Mouse (Mus musculus) left cerebral cortex, adult 2 months (tissue): ENCODE data around the gene Calr. TPM values are rescaled to one million over a fixed set of nuclear protein-coding genes. Genes with fewer than 3 reads are reported as not detected.

Experiments
- DNase-seq, 2 experiments: peaks; one replicate each; pipeline ENCODE4 v3.0.0; 2021 to 2022; ENCODE audit warnings: low spot score in 2 of 2, mixed read lengths in 1 of 2; ENCODE audit errors: extremely low spot score in 1 of 2
- H3K27ac ChIP-seq: fragments of 200-600 bp; 2 replicates; pipeline ENCODE4 v1.8.1; 2022
- H3K4me3 ChIP-seq: fragments of 200-600 bp; 2 replicates; pipeline ENCODE4 v1.8.1; 2022
- CTCF ChIP-seq: fragments of 200-600 bp; IDR thresholded peaks from 2 replicates; pipeline ENCODE4 v1.8.1; 2022; ENCODE audit warnings: antibody characterized with exemption, mild to moderate bottlenecking, moderate library complexity
- intact Hi-C: fragments of 180-260 bp; cut with DNase I; formaldehyde crosslinking; loops from one replicate; pipeline ENCODE4 v1.15.1; 2025
- total RNA-seq, 2 experiments: library from RNA; stranded (reverse); gene quantifications; 2 replicates each; pipeline ENCODE4 v1.2.3; 2021

The Calr gene
- total RNA-seq, 2 experiments from 2014 or later, result 459 to 496 TPM

- TF ChIP-seq CTCF, result no peak
- intact Hi-C loops, result loop anchor here (2.0 kb wide), 1 partner anchor 73 kb away; no protein-coding TSS in a partner anchor
- DNase-seq, result no peak
- Histone ChIP-seq H3K4me3 (peak overlapping the region; percentile 37), H3K27ac (peak overlapping the region; percentile 42)
These were observed 35.4 kb downstream of the Calr start for GRCm38 (mm10) chr8:84811303-84811702.

GRCm38 (mm10) chr8:84810896-84811295 is 35.8 kb downstream of the Calr start:
- intact Hi-C loops, result loop anchor here (2.0 kb wide), 1 partner anchor 72 kb away; no protein-coding TSS in a partner anchor
- peak; percentile 95 to 99 for DNase-seq
- H3K27ac ChIP-seq, result peak overlapping the region; percentile 42
- peak; percentile 82 for TF ChIP-seq CTCF
- peak overlapping the region; percentile 37 for H3K4me3 ChIP-seq

DNA sequence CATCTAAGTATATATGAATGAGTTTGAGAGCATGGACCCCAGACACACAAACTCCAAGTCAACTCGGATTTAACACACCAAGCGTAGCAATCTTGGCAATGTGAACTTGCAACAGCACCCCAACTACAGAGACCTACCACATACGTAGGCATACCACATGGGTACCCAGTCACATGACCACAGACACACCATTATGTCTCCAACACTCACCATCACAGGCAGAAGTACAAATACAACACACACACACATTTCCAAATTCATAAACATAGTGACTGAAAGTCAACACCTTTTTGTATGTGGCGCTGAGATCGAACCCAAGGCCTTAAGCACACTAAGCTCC is 36.8 kb downstream of the Calr start:
- H3K27ac ChIP-seq, result no peak overlapping the region
- intact Hi-C loops, result loop anchor here (2.0 kb wide), 1 partner anchor 71 kb away; no protein-coding TSS in a partner anchor
- DNase-seq, result no peak
- no peak for TF ChIP-seq CTCF
- H3K4me3 ChIP-seq, result no peak overlapping the region

DNA sequence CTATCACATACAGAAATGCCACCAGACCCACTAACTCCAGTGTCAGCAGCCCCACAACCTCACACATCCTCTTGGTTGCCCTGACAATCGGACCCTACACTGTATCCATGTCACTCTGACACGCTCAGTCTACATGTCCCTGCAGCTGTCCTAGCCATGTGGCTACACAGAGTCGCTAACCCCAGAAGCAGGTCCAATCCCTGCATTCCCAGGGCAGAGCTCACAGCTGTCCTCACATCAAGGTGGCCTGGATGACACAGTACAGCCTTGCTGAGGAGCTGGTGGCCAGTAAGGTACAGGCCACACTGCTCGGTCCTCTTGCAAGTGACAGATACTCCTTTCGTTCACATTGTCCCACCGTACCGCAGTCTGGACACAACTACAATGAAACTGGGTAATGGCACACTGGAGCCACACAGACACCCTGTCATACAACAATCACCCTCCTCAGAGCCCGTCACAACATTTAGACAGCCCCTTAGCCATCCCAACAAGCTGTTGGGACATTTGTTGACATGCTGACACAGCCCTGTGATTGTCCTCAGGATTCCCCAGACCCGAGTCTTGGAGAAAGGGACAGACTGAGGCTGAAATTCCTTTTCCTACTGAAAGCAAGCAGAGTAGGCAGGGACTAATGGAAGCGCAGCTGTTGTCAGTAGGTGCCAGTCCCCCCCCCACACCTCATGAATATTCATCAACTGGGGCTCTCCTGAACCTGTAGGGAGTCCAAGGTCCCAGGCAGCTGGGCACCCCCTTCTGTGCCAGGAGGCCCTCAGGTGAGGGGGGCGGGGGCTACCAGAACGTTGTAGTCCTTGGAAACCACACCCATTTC is 37.4 kb downstream of the Calr start:
- DNase-seq, result no peak
- Histone ChIP-seq H3K27ac (no peak overlapping the region), H3K4me3 (no peak overlapping the region)
- TF ChIP-seq CTCF, result no peak
- intact Hi-C loops, result no loop called here

- no peak for DNase-seq
- intact Hi-C loops, result no loop called here
These were observed 40.7 kb downstream of the Calr start for GRCm38 (mm10) chr8:84806031-84806430.

DNA sequence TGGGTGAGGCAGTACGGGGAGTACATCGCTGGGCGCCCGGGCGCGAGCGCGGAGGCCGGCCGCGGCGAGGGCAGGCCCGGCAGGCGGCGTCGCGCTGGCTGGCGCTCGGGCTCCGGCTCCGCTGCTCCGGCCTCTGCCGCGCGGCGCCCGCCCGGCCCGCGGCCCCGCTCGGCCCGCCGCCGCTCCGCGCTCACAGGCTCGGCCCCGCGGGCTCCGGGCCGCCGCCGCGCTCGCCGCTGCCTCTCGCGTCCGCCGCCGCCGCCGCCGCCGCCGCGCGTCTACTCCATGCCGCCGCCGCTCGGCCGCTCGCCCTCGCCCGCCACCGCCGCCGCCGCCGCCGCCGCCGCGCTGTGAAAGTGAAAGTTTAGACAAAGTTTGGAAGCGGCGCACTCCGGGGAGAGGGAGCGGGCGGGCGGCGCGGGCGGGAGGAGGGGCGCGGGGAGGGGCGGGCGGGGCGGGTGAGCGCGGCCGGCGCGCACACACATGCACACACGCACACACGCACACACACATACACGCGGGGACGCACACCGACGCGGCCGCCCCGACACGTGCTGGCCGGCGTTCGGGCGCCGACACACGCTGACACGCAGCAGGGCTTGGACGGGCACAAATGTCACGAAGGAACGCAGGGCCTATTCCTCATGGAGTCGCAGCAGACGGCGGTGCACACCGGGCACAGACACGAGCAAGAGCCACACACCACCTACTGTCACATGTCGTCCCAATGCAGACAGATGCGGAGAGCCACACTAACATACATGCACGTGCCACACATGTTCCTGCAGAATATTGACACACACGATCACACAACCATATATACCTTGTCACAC is 46.5 kb downstream of the Calr start, which contains the start of gene Nfix:
Gene Nfix (minus strand): TSS at position 346 of the 833 bp plus-strand sequence.
- Histone ChIP-seq H3K27ac (peak within 1 kb of the TSS; percentile 92), H3K4me3 (peak within 1 kb of the TSS; percentile 73)
- intact Hi-C loops, result loop anchor here (2.0 to 5.0 kb wide), 2 partner anchors 27 to 63 kb away; no protein-coding TSS in a partner anchor
- TF ChIP-seq CTCF, result no peak
- DNase-seq, result no peak

More at GRCm38 (mm10) chr8:84806031-84806430, 40.7 kb downstream of the Calr start:
- Histone ChIP-seq H3K4me3 (no peak overlapping the region), H3K27ac (no peak overlapping the region)
- TF ChIP-seq CTCF, result no peak; the same call in 1 of the 2 replicates

DNA sequence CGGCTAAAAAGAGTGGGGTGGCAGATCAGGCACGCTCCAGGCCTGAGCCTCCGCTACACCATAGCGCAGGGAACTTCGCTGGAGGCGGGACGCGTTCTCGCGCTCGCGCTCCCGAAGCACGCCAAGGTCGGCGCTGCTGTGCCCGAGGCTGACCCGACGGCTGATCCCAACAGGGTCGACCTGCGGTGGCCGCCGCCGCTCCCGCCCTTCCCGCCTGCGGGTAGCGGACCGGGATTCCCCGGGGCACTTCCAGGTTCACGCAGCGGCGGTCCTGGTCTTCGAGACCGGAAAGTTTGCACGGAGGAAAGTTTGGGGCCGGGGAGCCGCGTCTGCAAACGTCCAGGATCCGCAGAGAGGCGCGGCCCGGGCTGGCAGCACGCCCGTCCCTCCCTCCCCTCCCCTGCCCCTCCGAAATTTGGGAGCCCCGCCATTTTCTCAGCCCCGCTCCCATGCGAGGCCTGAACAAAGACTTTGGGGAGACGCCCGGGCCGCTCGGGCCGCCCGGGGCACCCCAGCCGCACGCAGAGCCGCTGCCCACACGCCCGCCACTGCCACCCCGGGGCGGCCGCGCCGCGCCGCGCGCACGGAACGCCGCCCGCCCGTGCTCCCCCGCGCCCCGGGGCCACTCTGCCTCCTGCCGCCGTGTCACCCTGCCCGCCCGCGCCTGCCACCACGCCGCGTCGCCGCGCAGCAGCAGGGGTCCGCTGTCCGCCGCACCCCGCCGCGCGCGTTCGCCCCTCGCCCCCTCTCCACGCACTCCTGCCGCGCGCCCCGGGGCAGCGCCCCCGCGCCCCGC is 47.4 kb downstream of the Calr start:
- H3K4me3 ChIP-seq, result peak overlapping the region; percentile 73
- no peak; the same call in 1 of the 2 replicates for TF ChIP-seq CTCF
- peak overlapping the region; percentile 92 for H3K27ac ChIP-seq
- intact Hi-C loops, result loop anchor here (2.0 to 5.0 kb wide), 2 partner anchors 27 to 62 kb away; no protein-coding TSS in a partner anchor
- no peak for DNase-seq

DNA sequence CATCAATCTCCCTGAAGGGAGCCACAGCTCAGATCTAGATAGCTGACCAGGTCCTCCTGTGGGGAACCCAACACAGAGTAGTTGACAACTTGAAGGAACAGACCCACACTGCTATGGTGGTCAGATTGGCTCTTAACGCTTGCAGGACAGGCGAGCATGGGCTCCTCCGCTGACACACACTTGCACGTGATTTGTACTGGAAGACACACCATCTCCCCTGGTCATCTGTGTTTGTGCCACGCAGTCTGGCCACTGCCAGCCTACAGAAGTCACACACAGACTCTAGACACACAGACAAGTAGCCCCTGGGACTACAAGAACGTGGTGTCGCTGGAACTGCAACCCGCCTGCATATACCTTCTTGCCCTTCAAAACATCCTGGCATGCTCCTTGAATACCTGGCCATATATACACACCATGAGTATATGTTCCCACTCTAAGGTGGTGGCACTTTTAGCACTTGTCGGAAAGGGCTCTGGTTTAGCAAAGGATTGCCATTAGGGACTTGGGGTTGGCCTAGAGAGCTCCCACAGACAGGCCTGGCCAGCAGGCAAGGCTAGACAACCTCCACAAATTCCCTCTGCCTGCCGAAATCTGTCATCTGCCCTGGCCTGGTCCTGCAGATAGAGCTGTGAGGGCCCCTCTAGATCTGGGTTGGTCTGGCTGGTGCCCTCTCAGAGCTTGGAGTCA is 48.1 kb downstream of the Calr start:
- DNase-seq, result no peak
- no peak for TF ChIP-seq CTCF
- intact Hi-C loops, result loop anchor here (2.0 to 5.0 kb wide), 2 partner anchors 26 to 61 kb away; no protein-coding TSS in a partner anchor
- Histone ChIP-seq H3K4me3 (peak overlapping the region; percentile 73), H3K27ac (peak overlapping the region; percentile 92)

GRCm38 (mm10) chr8:84797971-84798370 is 48.8 kb downstream of the Calr start:
- TF ChIP-seq CTCF, result no peak
- intact Hi-C loops, result loop anchor here (2.0 to 5.0 kb wide), 2 partner anchors 25 to 61 kb away; no protein-coding TSS in a partner anchor
- Histone ChIP-seq H3K4me3 (peak overlapping the region; percentile 73), H3K27ac (peak overlapping the region; percentile 92)
- no peak for DNase-seq

GRCm38 (mm10) chr8:84797256-84797797 is 49.4 kb downstream of the Calr start:
- intact Hi-C loops, result loop anchor here (5.0 kb wide), 1 partner anchor 60 kb away; no protein-coding TSS in a partner anchor
- no peak overlapping the region for H3K4me3 ChIP-seq
- no peak for DNase-seq
- TF ChIP-seq CTCF, result no peak
- H3K27ac ChIP-seq, result peak overlapping the region; percentile 92
